Mouse (Mus musculus) Patski (cell line): ENCODE data around the gene Golph3l. TPM values are rescaled to one million over a fixed set of nuclear protein-coding genes. Genes with fewer than 3 reads are reported as not detected.
A peak's percentile ranks its signal among the peaks of the same experiment; 100 is the strongest.

Experiments used
- ATAC-seq: fragments of 100-300 bp; one replicate; pipeline ENCODE4 v1.8.0; 2021
- CTCF ChIA-PET: fragments of 350-600 bp; sonication (Branson Sonifier 250); formaldehyde crosslinking; loops from one replicate; lab custom pipeline; 2022; ENCODE audit warnings: inconsistent platforms; lab: Charles Lee
- POLR2A ChIA-PET: fragments of 350-600 bp; sonication (Branson Sonifier 250); formaldehyde crosslinking; loops from one replicate; lab custom pipeline; 2022; ENCODE audit warnings: antibody characterized with exemption, inconsistent platforms; lab: Charles Lee
- DNase-seq: peaks from one replicate; pipeline ENCODE4 v3.0.0-alpha.2; 2011; ENCODE audit warnings: low read depth, low spot score
- H3K27me3 ChIP-seq: fragments of 371-371 bp; one replicate; pipeline ENCODE4 v1.5.1; 2021
- CTCF ChIP-seq: fragments of 100-300 bp; IDR thresholded peaks from one replicate; pipeline ENCODE4 v1.5.1; 2021
- in situ Hi-C: fragments of 300-500 bp; cut with MboI; formaldehyde crosslinking; loops from 3 replicates; pipeline ENCODE4 v1.11.1; 2018; ENCODE audit warnings: low pct_unique_long_range_greater_than_20kb, mixed read lengths
- polyA plus RNA-seq: library from polyadenylated mRNA; unstranded; gene quantifications from one replicate; pipeline ENCODE4 v1.2.3, GENCODE M21; 2021

Golph3l gene
- polyA plus RNA-seq, 1 experiment from 2014 or later = 46.9 TPM

DNA sequence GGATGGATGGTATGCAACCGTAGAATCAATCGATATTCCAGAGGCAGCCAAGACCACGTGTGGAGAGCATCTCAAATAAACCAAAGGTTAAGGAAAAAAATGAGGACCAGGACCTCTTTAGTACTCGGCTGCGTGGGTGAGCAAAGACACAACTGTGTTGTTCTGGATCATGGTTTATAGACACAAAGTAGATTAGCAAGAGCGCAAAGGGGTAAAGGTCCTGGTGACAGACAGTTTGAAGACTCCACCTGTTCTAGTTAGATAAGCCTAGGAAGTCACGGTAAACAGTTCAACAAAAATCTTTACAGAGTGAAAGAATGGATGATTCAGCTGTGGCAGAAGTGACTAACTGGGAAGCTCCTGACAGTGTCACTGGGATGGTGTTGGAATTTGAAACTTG is 54.4 kb downstream of the Golph3l start:
- no peaks in the 10 kb centered on the region for H3K27me3 ChIP-seq
- no peak for ATAC-seq
- POLR2A ChIA-PET = no interaction called here
- CTCF ChIA-PET = interaction anchor here (1.0 to 3.1 kb wide), 2 partner anchors 10 to 105 kb away, joined by 3 to 24 read pairs; no protein-coding TSS in a partner anchor
- in situ Hi-C loops = no loop called here
- no peak for DNase-seq
- no peak for TF ChIP-seq CTCF

DNA sequence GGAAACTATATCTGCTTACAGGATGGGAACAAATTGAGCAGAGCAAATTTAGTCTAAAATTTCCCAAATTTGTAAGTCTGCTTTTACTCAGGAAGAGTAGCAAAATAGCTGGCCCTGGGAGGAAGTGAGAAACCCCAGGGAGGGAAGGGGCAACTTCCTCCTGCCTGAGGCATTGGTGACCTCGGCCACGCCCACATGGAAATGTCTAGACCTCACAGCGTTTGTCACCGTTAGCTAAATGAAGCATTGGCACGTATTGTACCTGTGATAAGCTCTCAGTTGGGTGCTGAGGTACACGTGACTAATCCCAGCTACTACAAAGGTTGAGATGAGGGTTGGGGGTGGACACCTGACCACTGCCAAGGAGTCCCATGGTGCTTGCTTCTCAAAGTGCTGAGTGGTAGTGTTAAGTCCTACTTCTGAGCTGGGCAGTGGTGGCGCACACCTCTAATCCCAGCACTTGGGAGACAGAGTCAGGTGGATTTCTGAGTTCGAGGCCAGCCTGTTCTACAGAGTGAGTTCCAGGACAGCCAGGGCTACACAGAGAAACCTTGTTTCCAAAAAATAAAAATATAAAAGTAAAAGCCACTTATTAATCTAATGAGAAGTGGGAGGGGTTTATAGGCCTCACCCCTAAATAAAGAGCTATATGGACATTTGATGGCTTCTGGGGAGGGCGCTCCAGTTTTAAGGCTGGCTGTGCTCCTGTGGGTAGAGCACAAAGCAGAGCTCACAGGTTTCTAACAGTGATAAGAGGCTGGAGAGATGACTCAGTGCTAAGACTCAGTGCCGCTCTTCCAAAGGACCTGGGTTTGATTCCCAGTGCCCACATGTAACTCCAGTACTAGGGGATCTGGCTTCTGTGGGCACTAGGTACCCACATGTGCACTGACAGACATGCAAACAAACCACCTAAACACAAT is 56.8 kb downstream of the Golph3l start:
- in situ Hi-C loops = no loop called here
- CTCF ChIA-PET = interaction anchor here (1.0 to 1.9 kb wide), 6 partner anchors 8 to 31 kb away, joined by 3 to 7 read pairs (median 4); no protein-coding TSS in a partner anchor
- no peak for TF ChIP-seq CTCF
- ATAC-seq (no peak), DNase-seq (no peak)
- POLR2A ChIA-PET = interaction anchor here (1.2 to 1.4 kb wide), 2 partner anchors 13 to 23 kb away, joined by 3 read pairs; no protein-coding TSS in a partner anchor
- no peaks in the 10 kb centered on the region for H3K27me3 ChIP-seq

DNA sequence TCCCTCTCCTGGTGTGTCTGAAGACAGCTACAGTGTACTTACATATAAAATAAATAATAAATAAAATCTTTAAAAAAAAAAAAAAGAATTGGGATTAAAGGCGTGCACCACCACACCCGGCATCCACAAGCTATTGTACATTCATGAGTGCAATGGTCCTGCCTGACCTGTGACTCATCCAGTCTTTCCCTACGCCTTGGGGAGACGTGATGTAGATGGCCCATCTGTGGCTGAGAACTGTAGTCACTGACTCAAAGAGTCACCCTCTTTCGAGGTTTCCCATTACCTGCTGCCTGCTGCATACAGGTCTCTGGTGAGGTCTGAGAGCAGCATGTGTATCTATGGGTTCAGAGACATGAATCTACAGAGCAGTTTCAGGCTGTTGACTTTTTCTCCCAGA is 59.3 kb downstream of the Golph3l start:
- DNase-seq = no peak
- in situ Hi-C loops = no loop called here
- ChIA-PET POLR2A (no interaction called here), CTCF (interaction anchor here (1.8 kb wide), 1 partner anchor 28 kb away, joined by 4 read pairs; no protein-coding TSS in a partner anchor)
- TF ChIP-seq CTCF = no peak
- H3K27me3 ChIP-seq = no peaks in the 10 kb centered on the region
- ATAC-seq = no peak

DNA sequence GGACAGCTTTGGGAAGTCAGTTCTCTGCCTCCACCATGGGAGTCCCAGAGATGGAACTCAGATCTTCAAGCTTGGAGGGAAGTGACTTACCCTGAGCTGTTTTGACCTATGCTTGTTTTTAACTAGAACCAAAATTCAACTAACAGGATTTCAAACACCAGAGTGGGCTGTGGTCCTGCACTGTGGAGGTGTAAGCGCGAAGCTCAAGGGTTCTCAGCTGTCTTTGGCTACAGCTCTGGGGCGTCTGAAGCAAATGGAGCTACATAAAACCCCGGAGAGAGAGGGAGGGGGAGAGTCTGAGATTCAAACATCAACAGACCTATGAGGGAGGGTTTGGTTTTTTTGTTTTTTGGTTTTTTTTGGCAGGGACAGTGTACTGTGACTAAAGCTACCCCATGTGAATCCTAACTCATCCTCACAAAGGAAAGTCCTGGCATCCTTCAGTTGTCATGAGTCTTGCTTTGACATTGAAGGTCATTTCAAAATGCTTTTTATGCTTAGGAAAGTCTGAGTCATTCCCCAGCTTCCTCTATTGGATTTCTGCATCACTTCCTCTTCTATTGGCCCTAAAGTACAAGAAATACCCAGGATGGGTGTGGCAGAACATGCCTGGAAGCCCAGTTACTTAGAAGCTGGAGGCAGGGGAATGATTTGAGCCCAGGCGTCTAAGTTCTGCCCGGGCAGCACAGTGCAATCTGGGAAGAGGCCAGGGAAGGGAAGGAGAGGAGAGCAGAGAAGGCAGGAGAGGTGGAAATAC is 61.7 kb downstream of the Golph3l start:
- CTCF ChIA-PET = interaction anchor here (0.8 to 3.3 kb wide), 15 partner anchors 9 to 192 kb away, joined by 3 to 25 read pairs (median 4); no protein-coding TSS in a partner anchor
- no peaks in the 10 kb centered on the region for H3K27me3 ChIP-seq
- no peak for TF ChIP-seq CTCF
- POLR2A ChIA-PET = interaction anchor here (0.6 to 2.3 kb wide), 8 partner anchors 10 to 25 kb away, joined by 3 to 17 read pairs (median 6); no protein-coding TSS in a partner anchor
- in situ Hi-C loops = no loop called here
- DNase-seq = no peak
- ATAC-seq = peak; percentile 62

DNA sequence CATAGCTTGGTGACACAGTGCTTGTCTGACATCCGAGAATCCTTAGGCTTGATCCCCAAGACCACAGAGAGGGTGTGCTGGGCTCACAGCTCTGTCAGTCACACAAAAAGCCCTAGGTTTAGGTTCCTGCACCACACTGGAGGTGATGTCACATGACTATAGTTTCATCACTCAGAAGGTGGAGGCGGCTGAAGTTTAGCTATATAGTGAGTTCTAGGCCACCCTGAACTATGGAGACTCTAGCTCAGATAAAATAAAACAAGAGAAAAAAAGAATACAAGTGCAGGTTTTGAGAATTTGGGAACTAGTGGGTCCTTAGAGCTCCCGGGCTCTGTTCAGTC is 62.3 kb downstream of the Golph3l start:
- ATAC-seq = no peak
- in situ Hi-C loops = no loop called here
- CTCF ChIA-PET = interaction anchor here (0.8 to 3.3 kb wide), 14 partner anchors 9 to 192 kb away, joined by 3 to 25 read pairs (median 4); no protein-coding TSS in a partner anchor

DNA sequence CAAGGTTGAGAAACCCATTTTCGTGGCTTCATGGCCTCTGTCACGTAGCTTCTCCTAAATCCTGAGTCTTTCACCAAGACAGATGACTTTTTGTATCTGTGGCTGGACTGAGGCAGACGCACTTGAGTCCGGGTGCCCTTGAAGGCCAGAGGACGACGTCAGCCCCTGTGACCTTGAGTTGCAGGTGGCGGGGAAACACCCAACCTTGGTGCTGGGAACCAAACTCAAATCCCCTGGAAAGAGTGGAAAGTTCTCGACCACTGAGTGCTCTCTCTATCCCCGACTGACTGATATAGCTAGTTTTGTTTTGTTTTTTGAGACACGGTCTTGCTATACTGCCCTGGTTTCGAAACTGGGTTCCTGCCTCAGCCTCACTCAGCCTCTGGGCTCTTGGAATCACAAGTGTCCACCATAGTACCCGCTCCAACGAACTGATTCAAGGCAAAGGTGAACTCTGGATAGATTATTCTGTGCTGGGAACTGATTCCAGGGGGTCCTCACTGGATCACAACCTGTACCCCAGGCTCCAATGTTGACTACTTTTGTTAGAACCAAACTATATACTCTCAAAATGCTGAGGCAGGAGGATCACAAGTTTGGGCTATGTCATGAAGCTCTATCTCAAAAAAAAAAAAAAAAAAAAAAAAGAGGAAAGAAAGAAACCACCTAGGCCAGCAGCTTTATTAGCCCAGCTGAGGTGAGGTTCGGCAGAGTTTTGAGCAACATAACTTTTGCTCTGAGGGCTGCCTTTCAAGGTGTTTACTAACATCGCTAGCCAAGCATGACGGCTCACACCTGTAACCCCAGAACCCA is 62.9 kb downstream of the Golph3l start:
- ChIA-PET POLR2A (interaction anchor here (0.5 to 2.3 kb wide), 7 partner anchors 11 to 108 kb away, joined by 3 to 17 read pairs (median 7); no protein-coding TSS in a partner anchor), CTCF (interaction anchor here (0.8 to 3.3 kb wide), 10 partner anchors 12 to 191 kb away, joined by 3 to 25 read pairs (median 4); no protein-coding TSS in a partner anchor)
- TF ChIP-seq CTCF = no peak
- DNase-seq (no peak), ATAC-seq (no peak)
- in situ Hi-C loops = no loop called here
- H3K27me3 ChIP-seq = no peaks in the 10 kb centered on the region

More for the DNA sequence above, 62.3 kb downstream of the Golph3l start:
- POLR2A ChIA-PET = interaction anchor here (1.0 to 2.3 kb wide), 7 partner anchors 9 to 25 kb away, joined by 3 to 17 read pairs (median 7); no protein-coding TSS in a partner anchor
- no peak for DNase-seq
- H3K27me3 ChIP-seq = no peaks in the 10 kb centered on the region
- no peak for TF ChIP-seq CTCF

DNA sequence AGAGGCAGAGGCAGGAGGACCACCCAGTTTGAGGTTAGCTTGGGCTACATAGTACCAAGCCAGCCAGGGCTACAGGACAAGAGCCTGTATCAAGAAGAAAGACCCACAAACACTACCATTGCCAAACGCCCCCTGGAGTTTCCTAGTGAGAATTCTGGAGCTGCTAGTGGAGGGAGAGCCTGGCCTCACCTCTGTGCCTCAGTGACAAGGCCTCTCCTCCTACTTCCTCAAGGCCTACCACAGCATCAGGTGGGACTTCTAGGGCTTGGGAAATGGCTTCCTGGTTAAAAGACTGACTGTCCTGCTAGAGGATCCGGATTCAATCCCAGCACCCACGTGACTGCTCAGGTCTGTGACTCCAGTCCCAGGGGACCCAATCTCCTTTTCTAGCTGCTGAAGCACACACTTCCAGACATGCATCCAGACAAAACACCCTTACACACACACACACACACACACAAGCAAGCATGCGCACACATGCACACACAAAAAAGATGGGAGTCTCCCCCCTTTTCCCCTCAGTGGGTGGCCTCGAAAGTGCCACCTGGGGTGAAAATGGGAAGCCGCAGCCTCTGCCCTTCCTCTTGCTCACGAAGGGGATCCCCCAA is 63.6 kb downstream of the Golph3l start:
- ATAC-seq = no peak
- in situ Hi-C loops = no loop called here
- no peak for TF ChIP-seq CTCF
- CTCF ChIA-PET = interaction anchor here (0.8 to 3.3 kb wide), 4 partner anchors 13 to 24 kb away, joined by 4 to 25 read pairs (median 12); no protein-coding TSS in a partner anchor
- DNase-seq = no peak
- H3K27me3 ChIP-seq = no peaks in the 10 kb centered on the region
- POLR2A ChIA-PET = interaction anchor here (0.9 kb wide), 1 partner anchor 12 kb away, joined by 3 read pairs; no protein-coding TSS in a partner anchor

DNA sequence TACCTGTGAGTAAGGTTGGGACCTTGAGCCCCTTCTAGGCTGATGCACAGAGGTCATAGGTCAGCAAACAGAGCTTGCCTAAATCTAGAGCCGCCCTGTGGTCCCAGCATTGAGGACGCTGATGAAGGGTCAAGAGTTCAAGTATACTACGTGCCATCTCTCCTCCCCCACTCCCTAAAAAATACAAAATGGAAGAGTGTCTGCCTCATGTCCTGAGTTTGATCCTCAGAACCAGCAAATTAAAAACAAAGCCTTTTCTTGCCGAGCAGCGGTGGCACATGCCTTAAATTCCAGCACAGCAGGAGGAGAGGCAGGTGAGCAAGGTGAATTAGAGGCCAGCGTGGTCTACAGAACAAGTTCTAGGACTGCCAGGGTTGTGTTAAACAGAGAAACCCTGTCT is 64.1 kb downstream of the Golph3l start:
- ChIA-PET CTCF (interaction anchor here (3.1 kb wide), 1 partner anchor 23 kb away, joined by 25 read pairs; no protein-coding TSS in a partner anchor), POLR2A (interaction anchor here (0.9 kb wide), 1 partner anchor 12 kb away, joined by 3 read pairs; no protein-coding TSS in a partner anchor)
- DNase-seq = no peak
- in situ Hi-C loops = no loop called here
- ATAC-seq = no peak
- no peak for TF ChIP-seq CTCF
- H3K27me3 ChIP-seq = no peaks in the 10 kb centered on the region
